Mouse (Mus musculus) forebrain, embryonic 12.5 days (tissue): ENCODE measurements at regions not wholly inside any gene's neighbourhood (a gene's known extent, or its start where the extent isn't known, plus 50 kb on each side); places are given as distances from the start of the nearest gene placed in this dataset.

Experiments used
- ATAC-seq: fragments of 200-750 bp; cut with Nextera tagmentation; 2 replicates; pipeline ENCODE4 v1.8.0; 2017; ENCODE audit warnings: moderate TSS enrichment; ENCODE audit not compliant: low FRiP score
- H3K27ac ChIP-seq: fragments of 300-500 bp; sonication (generic); 2 replicates; pipeline ENCODE4 v1.5.1; 2016; ENCODE audit warnings: mild to moderate bottlenecking
- H3K27me3 ChIP-seq: fragments of 300-500 bp; sonication (generic); 2 replicates; pipeline ENCODE4 v1.6.1; 2016; ENCODE audit warnings: mild to moderate bottlenecking
- H3K36me3 ChIP-seq: fragments of 300-500 bp; sonication (generic); replicated peaks from 2 replicates; pipeline ENCODE4 v1.6.1; 2016; ENCODE audit warnings: mild to moderate bottlenecking
- H3K4me1 ChIP-seq: fragments of 300-500 bp; sonication (generic); 2 replicates; pipeline ENCODE4 v1.6.1; 2016
- H3K4me2 ChIP-seq: fragments of 300-500 bp; sonication (generic); 2 replicates; pipeline ENCODE4 v1.6.1; 2016; ENCODE audit warnings: mild to moderate bottlenecking, moderate library complexity
- H3K4me3 ChIP-seq: fragments of 300-500 bp; sonication (generic); replicated peaks from 2 replicates; pipeline ENCODE4 v1.5.1; 2016; ENCODE audit warnings: mild to moderate bottlenecking
- H3K9ac ChIP-seq: fragments of 300-500 bp; sonication (generic); 2 replicates; pipeline ENCODE4 v1.6.1; 2016; ENCODE audit warnings: mild to moderate bottlenecking
- H3K9me3 ChIP-seq: fragments of 300-500 bp; sonication (generic); 2 replicates; pipeline ENCODE4 v1.6.1; 2016
- WGBS: fragments of 180-500 bp; shearing (Covaris S2); methylation state at CpG from one replicate; pipeline ENCODE4 v1.1.7; 2016; 5-methylcytosine and 5-hydroxymethylcytosine counted together

DNA sequence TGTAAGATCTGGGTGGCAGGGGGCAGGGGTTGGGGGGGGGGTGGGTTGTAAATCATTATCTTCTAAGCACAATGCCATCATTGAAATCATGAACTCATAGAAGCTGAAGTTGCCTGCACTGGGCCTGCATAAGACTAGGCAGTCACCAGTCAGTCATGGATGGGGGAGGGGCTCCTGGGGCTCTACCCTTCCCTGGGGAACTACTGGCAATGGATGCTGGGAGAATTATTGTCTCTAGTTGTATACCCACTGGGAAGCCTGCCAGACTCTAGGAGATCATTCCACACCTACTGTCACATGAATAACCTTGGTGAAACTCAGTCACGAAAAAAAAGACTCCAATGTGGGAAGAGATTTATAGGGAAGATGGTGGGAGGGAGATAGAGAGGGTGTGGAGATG, 186.4 kb downstream of the Gm19935 start:
- no peak overlapping the region for H3K9ac ChIP-seq
- no peak overlapping the region for H3K27ac ChIP-seq
- no peaks in the 10 kb centered on the region for H3K9me3 ChIP-seq
- H3K4me1 ChIP-seq: peaks cover 9% of the 10 kb centered on the region; the same call in 1 of the 2 replicates
- WGBS: 65% methylated on average over 1 of the region's 1 CpGs
- ATAC-seq: no peak
- H3K27me3 ChIP-seq: no peaks in the 10 kb centered on the region
- H3K4me3 ChIP-seq: no peak overlapping the region
- no peak overlapping the region for H3K4me2 ChIP-seq
- H3K36me3 ChIP-seq: no peaks in the 10 kb centered on the region

GRCm38 (mm10) chr8:90608410-90608809, 208.8 kb downstream of the Gm19935 start:
- Histone ChIP-seq H3K27ac (no peak overlapping the region), H3K9ac (no peak overlapping the region), H3K4me1 (peaks cover 6% of the 10 kb centered on the region), H3K4me3 (no peak overlapping the region), H3K9me3 (no peaks in the 10 kb centered on the region), H3K36me3 (no peaks in the 10 kb centered on the region), H3K27me3 (no peaks in the 10 kb centered on the region), H3K4me2 (no peak overlapping the region)
- WGBS: 46% methylated on average over 3 of the region's 3 CpGs
- no peak for ATAC-seq

GRCm38 (mm10) chr8:90600946-90601695, 216.1 kb downstream of the Gm19935 start:
- no peak overlapping the region for H3K9ac ChIP-seq
- no peak for ATAC-seq
- H3K27ac ChIP-seq: no peak overlapping the region
- no peaks in the 10 kb centered on the region for H3K36me3 ChIP-seq
- peaks cover 5% of the 10 kb centered on the region; the same call in 1 of the 2 replicates for H3K27me3 ChIP-seq
- H3K4me2 ChIP-seq: no peak overlapping the region
- WGBS: 35% methylated on average over 11 of the region's 11 CpGs
- H3K4me3 ChIP-seq: no peak overlapping the region
- H3K9me3 ChIP-seq: no peaks in the 10 kb centered on the region
- peaks cover 6% of the 10 kb centered on the region; the same call in 1 of the 2 replicates for H3K4me1 ChIP-seq

- Histone ChIP-seq H3K9ac (no peak overlapping the region), H3K36me3 (no peaks in the 10 kb centered on the region), H3K4me3 (no peak overlapping the region), H3K27ac (no peak overlapping the region), H3K27me3 (peaks cover 5% of the 10 kb centered on the region; the same call in 1 of the 2 replicates), H3K9me3 (no peaks in the 10 kb centered on the region), H3K4me2 (no peak overlapping the region), H3K4me1 (peaks cover 6% of the 10 kb centered on the region; the same call in 1 of the 2 replicates)
- no peak for ATAC-seq
- WGBS: 84% methylated on average over 6 of the region's 6 CpGs
Measured at GRCm38 (mm10) chr8:90597376-90597775, 219.8 kb downstream of the Gm19935 start.

- H3K9me3 ChIP-seq: no peaks in the 10 kb centered on the region
- no peak overlapping the region for H3K27ac ChIP-seq
- 0 out of 2 replicates have a peak, but pooled peaks cover 3% of the 10 kb centered on the region for H3K4me1 ChIP-seq
- H3K4me2 ChIP-seq: no peak overlapping the region
- no peak overlapping the region for H3K9ac ChIP-seq
- no peak for ATAC-seq
- H3K27me3 ChIP-seq: no peaks in the 10 kb centered on the region
- no peaks in the 10 kb centered on the region for H3K36me3 ChIP-seq
- 86% methylated on average over 4 of the region's 4 CpGs for WGBS
- no peak overlapping the region for H3K4me3 ChIP-seq
Measured at GRCm38 (mm10) chr8:90579426-90579825, 231.3 kb upstream of the Tox3 start.

DNA sequence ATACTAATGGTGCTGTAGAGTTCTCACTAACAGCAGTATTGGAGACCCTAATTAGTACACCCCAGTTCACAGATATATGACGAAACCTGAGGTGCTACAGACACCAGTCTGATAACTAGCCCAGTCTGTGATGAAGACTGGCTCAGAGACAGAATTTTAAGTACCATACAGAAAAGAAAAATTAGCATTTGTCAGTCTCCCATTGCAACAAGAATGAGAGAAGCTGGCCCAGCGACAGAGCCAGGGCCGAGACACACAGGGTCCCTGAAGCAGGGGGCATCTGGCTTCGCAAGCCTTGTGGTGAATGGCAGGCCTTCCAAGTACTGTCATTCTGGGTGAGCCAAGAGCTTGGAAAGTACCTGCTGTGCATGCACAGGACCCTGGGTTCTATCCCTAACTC, 228.8 kb upstream of the Tox3 start:
- peak; percentile 81; the same call in 1 of the 2 replicates for ATAC-seq
- no peaks in the 10 kb centered on the region for H3K27me3 ChIP-seq
- 0 out of 2 replicates have a peak, but pooled peaks cover 3% of the 10 kb centered on the region for H3K4me1 ChIP-seq
- no peak overlapping the region for H3K9ac ChIP-seq
- peak overlapping the region; percentile 63; the same call in 1 of the 2 replicates for H3K27ac ChIP-seq
- H3K9me3 ChIP-seq: no peaks in the 10 kb centered on the region
- H3K36me3 ChIP-seq: no peaks in the 10 kb centered on the region
- no peak overlapping the region for H3K4me2 ChIP-seq
- no peak overlapping the region for H3K4me3 ChIP-seq
- WGBS: 48% methylated on average over 4 of the region's 4 CpGs

- Histone ChIP-seq H3K4me2 (no peak overlapping the region), H3K4me1 (0 out of 2 replicates have a peak, but pooled peaks cover 3% of the 10 kb centered on the region), H3K36me3 (no peaks in the 10 kb centered on the region), H3K27ac (no peak overlapping the region), H3K27me3 (no peaks in the 10 kb centered on the region), H3K9me3 (no peaks in the 10 kb centered on the region), H3K9ac (no peak overlapping the region), H3K4me3 (no peak overlapping the region)
- 54% methylated on average over 3 of the region's 3 CpGs for WGBS
- ATAC-seq: no peak
Measured at GRCm38 (mm10) chr8:90574676-90575075, 226.5 kb upstream of the Tox3 start.

- Histone ChIP-seq H3K9me3 (no peaks in the 10 kb centered on the region), H3K4me1 (no peaks in the 10 kb centered on the region), H3K27ac (no peak overlapping the region), H3K4me2 (no peak overlapping the region), H3K27me3 (no peaks in the 10 kb centered on the region), H3K9ac (no peak overlapping the region), H3K4me3 (no peak overlapping the region), H3K36me3 (no peaks in the 10 kb centered on the region)
- ATAC-seq: no peak
- 90% methylated on average over 7 of the region's 7 CpGs for WGBS
Measured at GRCm38 (mm10) chr8:90556079-90556427, 207.9 kb upstream of the Tox3 start.

- WGBS: 90% methylated on average over 14 of the region's 14 CpGs
- no peaks in the 10 kb centered on the region for H3K9me3 ChIP-seq
Measured at GRCm38 (mm10) chr8:90555415-90556078, 207.4 kb upstream of the Tox3 start.

DNA sequence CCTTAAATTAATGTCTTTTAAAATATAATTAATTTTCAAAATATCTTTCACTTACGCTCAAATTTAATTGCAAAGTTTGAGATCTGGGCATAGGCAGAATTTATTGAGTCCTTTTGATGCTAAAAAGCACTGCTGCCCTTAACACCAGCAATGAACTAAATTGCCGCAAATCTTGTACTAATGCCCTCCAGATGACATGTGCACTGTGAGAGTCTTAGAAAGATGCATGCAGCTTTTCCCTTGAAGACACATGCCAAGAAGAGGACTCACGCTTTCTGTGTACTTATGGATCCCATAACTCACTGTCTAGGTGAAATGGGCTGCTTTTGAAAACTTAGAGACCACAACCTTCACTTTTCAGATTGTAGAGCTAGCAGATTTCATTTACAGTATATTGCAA, 199.1 kb upstream of the Tox3 start:
- WGBS: 91% methylated on average over 3 of the region's 3 CpGs
- no peak overlapping the region for H3K9ac ChIP-seq

More at GRCm38 (mm10) chr8:90555415-90556078, 207.4 kb upstream of the Tox3 start:
- no peak overlapping the region for H3K4me2 ChIP-seq
- H3K4me3 ChIP-seq: no peak overlapping the region
- no peak for ATAC-seq
- no peaks in the 10 kb centered on the region for H3K27me3 ChIP-seq
- no peaks in the 10 kb centered on the region for H3K4me1 ChIP-seq
- no peaks in the 10 kb centered on the region for H3K36me3 ChIP-seq
- no peak overlapping the region for H3K9ac ChIP-seq
- H3K27ac ChIP-seq: no peak overlapping the region

GRCm38 (mm10) chr8:90542619-90543018, 194.5 kb upstream of the Tox3 start:
- H3K4me2 ChIP-seq: no peak overlapping the region
- no peak overlapping the region for H3K4me3 ChIP-seq
- H3K27ac ChIP-seq: no peak overlapping the region
- H3K9me3 ChIP-seq: no peaks in the 10 kb centered on the region
- H3K27me3 ChIP-seq: no peaks in the 10 kb centered on the region
- no peaks in the 10 kb centered on the region for H3K36me3 ChIP-seq
- no peak overlapping the region for H3K9ac ChIP-seq
- WGBS: 29% methylated on average over 8 of the region's 8 CpGs
- peaks cover 16% of the 10 kb centered on the region for H3K4me1 ChIP-seq
- ATAC-seq: no peak

More for the DNA sequence above, 199.1 kb upstream of the Tox3 start:
- Histone ChIP-seq H3K27ac (no peak overlapping the region), H3K27me3 (no peaks in the 10 kb centered on the region), H3K9me3 (no peaks in the 10 kb centered on the region), H3K4me1 (peaks cover 11% of the 10 kb centered on the region), H3K4me2 (no peak overlapping the region), H3K36me3 (no peaks in the 10 kb centered on the region), H3K4me3 (no peak overlapping the region)
- no peak for ATAC-seq

DNA sequence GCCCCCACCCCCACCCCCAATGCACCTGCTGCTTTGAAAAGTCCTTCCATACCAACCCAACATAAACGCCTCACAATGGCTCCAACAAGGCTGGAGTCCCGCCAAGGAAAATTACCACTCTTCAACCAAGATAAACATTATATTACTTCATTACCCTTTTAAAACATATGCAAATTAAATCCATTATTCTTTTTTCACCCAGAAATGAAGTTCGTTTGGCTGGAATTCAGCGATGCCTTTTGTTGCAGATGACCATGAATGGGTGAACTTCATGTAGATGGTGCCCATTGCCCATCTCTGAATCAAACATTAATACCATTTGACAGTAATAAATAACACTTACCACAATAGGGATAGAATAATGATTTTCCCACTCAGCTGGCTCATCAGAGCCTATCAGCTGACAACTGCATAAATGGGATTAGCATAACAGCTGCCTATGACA, 188.1 kb upstream of the Tox3 start:
- peak; percentile 82 for ATAC-seq
- Histone ChIP-seq H3K9ac (no peak overlapping the region), H3K9me3 (no peaks in the 10 kb centered on the region), H3K27me3 (no peaks in the 10 kb centered on the region), H3K4me2 (no peak overlapping the region), H3K4me1 (peaks cover 10% of the 10 kb centered on the region), H3K27ac (0 out of 2 replicates have a peak overlapping the region, but pooled peaks have one; percentile 32), H3K36me3 (no peaks in the 10 kb centered on the region), H3K4me3 (no peak overlapping the region)
- 32% methylated on average over 4 of the region's 4 CpGs for WGBS
